Mouse (Mus musculus) lung, adult 2 months (tissue): Measurements from ENCODE around the gene Ldlrad3.

Source experiments
- CTCF ChIP-seq: fragments of 200-500 bp; IDR thresholded peaks from 2 replicates; pipeline ENCODE4 v1.5.1; 2011; ENCODE audit warnings: mild to moderate bottlenecking, low read length, control low read depth; ENCODE audit not compliant: insufficient read depth
- POLR2A ChIP-seq: fragments of 200-500 bp; IDR thresholded peaks from 2 replicates; pipeline ENCODE4 v1.6.1; 2011; ENCODE audit warnings: low read depth, mild to moderate bottlenecking, control low read depth, low read length, borderline replicate concordance; ENCODE audit errors: extremely low read depth

DNA sequence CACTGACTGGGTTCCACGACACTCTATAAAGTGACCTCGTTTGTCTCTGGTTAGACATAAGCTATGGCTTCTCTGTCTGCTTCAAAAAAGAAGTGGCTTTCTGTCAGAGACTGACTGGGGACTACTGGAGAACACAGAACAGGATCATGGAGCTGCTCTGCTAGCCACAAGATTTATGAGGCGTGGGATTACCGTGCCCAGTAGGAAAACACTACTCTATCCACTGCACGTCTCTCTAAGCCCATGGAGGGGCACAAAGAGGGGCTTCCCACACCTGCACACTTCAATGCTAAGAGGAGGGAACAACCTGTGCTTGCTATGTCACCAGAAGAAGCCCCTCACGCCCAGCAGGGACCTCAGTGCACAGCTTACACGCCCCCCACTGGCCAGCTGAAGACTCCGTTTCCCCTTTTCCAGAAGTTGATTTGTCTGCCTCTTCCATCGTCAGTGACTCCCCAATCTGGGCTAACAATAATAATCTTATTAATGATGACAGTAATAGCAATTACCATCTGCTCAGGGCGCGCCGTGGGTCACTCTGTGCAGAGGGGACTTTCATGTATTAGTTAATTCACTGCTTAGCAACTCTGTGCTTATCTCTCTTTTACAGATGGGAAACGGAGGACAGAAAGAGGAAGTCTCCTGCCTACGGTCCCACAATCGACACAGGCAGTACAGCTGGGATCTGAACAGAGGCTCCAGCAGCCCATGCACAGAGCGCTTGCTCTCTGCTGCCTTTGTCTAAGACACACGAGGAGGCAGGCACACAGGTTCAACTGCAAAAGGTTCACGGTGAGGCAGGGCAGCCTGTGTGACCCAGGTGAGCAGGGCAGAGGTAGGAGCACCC is 149.3 kb downstream of the Ldlrad3 start:
- TF ChIP-seq POLR2A: no peak
- no peak for TF ChIP-seq CTCF
